Mouse (Mus musculus) thymus, postnatal 14 days (tissue): Measurements from ENCODE around the gene 4930519P11Rik.
A peak's percentile ranks its signal among the peaks of the same experiment; 100 is the strongest.

Experiments used
- DNase-seq: peaks from one replicate; pipeline ENCODE4 v3.0.0; 2021

The 4930519P11Rik gene

GRCm38 (mm10) chr2:154580586-154580985 lies 32.7 kb downstream of the 4930519P11Rik start:
- DNase-seq, result no peak

DNA sequence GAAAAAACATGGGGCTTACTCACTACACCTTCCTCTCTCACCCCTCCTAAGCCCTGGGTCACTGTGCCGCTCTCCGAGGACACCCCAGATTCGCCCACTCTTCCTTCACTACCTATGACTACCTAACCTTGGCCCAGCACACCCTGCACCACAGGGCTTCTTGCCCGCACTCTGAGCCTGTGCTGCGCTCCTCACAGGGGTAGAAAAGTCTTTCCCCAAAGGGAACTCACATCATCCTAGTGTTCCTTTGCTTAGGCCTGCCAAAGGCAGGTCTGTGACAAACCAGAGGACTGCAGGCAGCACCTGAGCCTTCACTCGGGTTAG lies 35.5 kb downstream of the 4930519P11Rik start:
- DNase-seq, result no peak

DNA sequence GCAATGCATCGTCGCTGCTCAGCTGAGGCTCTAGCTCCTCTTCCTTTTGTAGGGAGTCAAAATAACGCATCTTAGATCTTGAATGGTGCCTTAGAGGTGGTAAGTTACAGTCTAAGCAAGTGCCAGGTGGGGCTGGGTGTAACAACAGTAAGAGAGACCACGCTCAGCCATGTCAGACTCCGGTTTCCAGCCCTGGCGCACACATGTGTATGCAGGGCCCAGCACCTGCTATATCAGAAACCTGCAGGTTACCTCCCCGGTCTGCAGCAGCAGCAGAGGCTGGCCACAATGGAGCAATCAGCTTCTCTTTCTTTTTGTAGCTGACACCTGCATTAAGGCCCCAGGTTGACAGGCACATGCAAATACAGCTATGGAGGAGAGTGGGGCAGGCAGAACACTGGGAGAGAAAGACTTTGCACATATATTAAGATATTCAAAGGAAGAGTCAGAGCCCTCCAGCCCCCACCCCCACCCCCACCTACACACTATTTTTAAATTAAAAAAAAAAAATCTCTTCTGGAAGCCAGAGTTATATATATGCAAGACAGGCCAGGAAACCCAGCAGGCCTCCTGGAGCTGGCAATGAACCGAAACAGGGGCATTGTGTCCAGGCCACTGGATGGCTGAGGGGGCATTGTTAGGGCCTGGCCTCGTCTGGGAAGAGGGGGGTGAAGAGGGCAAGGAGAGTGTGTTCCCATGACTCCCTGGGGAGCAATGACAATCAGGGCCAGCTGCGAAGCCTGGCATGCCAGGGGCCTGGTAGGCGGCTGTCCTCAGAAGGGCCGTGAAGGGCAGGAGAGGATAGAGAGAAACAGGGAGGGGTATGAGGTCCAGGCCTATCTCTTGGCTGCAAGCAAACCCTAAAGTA lies 36.1 kb downstream of the 4930519P11Rik start:
- DNase-seq, result peak; percentile 72

DNA sequence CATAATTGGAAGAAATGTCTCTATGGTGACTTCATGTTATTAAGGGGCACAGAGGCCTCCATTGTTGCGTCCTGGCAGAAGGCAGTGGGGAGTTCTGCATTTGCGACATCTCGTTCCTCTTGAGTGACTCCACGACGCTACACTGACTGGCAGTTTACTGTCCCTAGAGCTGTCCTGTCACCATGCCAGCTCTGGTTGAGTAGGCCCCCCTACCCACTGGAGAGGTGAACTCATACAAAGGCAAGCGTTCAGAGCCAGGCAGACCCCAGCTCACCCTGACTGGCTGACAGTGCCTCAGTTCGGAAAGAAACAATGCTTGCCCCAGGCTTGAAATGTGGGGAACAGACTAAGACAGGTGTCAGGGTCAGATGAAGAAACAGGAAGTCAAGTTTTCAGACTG lies 39.0 kb downstream of the 4930519P11Rik start:
- DNase-seq, result no peak

DNA sequence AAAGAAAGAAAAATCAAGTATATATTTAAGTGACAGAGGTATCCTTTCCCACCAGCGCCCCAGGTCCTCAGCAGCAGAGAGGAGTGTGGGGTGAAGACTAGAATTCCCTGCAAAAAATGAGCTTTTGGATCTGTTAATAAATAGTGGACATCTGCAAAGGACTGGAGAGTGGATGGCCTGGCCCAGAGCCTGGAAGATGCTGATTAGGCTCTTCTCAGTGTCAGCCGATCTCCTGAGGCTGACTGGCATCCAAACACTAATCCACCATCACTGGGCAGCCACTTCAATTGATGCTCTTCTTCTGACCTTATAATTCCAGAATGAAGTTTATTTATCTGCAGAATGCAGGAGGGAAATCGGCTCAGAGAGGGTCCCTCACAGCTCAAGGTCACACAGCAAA lies 40.2 kb downstream of the 4930519P11Rik start:
- DNase-seq, result no peak

- DNase-seq, result no peak
Observed at GRCm38 (mm10) chr2:154571976-154572375, 41.3 kb downstream of the 4930519P11Rik start.

- DNase-seq, result no peak
Observed at GRCm38 (mm10) chr2:154571266-154571665, 42.0 kb downstream of the 4930519P11Rik start.

GRCm38 (mm10) chr2:154570666-154571065 lies 42.6 kb downstream of the 4930519P11Rik start:
- no peak for DNase-seq

DNA sequence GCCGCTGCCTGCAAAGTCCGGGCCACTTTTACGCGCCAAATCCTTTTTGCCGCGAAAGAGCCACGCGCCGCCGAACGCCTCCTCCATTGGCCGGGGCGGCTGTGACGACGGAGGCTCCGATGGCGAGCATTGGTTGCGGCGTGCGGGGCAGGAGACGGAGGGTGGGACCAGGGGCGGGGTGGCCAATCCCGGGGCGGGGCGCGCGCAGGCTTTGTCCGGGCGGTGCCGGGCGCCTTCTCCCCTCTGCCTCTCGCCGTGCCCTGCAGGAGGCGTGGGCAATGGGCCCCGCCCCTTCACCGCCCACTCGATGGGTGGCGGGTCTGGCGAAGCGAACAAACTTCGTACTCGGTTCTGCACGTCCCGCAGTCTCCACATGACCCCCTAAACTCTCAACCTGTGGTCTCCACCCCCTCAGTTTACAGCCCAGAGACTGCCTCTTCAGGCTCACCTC lies 43.4 kb downstream of the 4930519P11Rik start, which contains the start of gene E2f1:
E2f1 (minus strand) TSS at position 57 of the 451 bp plus-strand sequence.
- DNase-seq, result peak; percentile 97

DNA sequence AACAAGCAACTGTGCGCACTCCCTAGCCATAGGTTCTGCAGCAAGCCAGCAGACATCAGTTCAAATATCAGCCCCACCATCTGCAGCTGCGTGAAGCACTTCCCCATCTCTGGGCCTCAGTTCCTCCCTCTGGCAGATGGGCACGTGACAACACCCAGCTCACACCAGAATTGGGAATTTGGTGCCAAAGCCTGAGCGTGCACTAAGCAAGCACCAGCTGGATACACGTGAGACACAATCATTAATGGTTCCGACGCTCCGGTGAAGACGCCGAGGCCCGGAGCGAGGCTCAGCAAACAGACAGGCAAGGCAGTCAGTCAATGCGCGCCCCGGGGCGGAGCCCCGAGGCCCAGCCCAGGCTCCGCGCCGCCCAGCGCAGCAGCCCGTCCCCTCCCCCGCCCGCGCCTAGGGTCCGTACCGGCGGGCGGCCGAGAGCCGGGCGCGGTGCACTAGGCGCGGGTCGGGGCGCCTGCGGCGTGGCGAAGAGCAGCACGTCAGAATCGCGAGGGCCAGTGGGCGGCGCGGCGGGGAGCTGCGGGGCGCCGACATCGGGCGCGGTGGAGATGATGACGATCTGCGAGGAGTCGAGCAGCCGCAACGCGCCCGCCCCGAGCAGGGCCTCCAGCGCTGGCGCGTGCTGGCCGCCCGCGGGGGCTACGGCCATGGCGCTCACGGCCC lies 44.0 kb downstream of the 4930519P11Rik start:
- peak; percentile 76 for DNase-seq

GRCm38 (mm10) chr2:154568329-154569070 lies 44.7 kb downstream of the 4930519P11Rik start:
- no peak for DNase-seq

DNA sequence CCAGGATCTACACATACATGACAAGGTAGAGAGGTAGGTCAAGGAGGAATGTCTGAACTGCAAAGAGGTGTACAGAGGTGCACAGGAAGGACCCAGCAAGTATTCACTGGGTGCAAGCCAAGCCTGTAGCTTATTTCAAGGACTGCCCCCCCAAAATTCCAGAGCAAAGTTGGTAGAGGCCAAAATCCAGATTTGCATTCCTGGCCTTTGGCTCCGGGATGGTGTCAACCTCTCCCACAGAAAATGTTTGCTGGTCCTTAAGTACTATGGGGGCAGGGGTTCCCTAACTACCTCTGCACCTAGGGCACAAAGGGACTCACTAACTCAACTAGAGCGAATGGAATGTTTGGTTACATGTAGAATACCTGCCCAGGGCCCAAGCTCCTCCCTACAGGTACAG lies 45.5 kb downstream of the 4930519P11Rik start:
- no peak for DNase-seq

DNA sequence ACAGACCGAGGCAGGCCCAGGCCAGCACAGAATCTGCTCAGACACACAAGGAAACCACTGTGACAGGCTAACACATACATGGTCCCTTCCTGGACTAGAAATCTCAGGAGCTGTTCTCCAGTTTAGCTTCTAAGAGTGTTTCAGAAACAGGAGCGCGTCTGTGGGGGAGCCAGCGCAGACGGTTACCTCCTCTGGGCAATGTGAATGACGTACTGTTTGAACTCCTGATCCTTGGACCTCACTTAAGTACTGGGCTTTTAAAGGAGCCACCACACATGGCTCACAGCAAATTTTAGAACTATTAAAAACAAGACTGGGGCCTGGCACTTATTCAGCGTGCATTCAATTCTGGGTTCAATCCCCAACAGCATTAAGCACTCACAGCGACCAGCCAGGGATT lies 46.6 kb downstream of the 4930519P11Rik start:
- no peak for DNase-seq

DNA sequence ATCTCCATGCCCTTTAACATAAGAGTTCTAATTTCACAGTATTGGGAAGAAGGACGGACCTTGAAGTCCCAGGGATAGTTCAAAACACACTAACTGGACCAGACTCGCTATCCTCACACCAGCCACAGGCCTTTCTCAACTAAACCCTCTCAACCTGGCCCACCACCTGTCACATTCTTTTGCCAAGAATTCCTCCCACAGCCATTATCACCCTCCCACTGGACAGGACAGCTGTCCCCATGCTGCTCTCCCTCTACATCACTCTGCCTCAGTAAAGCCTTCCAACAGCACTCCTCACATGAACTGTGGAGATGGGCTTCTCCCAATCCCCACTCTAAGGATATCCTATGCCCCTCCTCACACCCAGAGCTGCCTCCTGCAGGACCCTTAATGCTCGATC lies 47.7 kb downstream of the 4930519P11Rik start:
- no peak for DNase-seq

DNA sequence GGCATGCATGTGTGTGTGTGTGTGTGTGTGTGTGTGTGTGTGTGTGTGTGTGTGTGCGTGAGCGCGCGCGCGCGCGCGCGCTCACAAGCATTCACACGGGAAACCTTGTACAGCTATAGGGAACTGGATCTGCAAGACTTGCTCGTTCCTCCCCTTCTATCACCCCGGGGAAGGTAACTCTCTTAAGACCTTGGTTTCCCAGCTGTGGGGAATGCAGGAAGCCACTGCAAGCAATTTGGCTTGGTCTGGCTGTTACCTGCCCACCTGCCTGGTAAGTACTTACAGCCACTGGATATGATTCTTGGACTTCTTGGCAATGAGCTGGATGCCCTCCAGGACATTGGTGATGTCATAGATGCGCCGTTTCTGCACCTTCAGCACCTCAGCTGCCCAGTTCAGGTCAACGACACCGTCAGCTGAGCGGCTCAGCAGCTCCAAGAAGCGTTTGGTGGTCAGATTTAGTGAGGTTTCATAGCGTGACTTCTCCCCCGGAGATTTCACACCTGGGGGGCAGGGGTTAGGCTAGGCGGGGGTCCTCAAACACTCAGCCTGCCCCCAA lies 49.5 kb downstream of the 4930519P11Rik start:
- DNase-seq, result no peak
